Mouse (Mus musculus): ENCODE measurements around the gene Lman2. TPM values are rescaled to one million over a fixed set of nuclear protein-coding genes. Genes with fewer than 3 reads are reported as not detected.
A peak's percentile ranks its signal among the peaks of the same experiment; 100 is the strongest.

Gene Lman2
- total RNA-seq, 2 experiments from 2014 or later: 105 to 114 TPM

GRCm38 (mm10) chr13:55371740-55372139 lies 9.2 kb upstream of the Lman2 start:
- no peak for DNase-seq (ENCODE audit: low spot score in 2 of 2)

DNA sequence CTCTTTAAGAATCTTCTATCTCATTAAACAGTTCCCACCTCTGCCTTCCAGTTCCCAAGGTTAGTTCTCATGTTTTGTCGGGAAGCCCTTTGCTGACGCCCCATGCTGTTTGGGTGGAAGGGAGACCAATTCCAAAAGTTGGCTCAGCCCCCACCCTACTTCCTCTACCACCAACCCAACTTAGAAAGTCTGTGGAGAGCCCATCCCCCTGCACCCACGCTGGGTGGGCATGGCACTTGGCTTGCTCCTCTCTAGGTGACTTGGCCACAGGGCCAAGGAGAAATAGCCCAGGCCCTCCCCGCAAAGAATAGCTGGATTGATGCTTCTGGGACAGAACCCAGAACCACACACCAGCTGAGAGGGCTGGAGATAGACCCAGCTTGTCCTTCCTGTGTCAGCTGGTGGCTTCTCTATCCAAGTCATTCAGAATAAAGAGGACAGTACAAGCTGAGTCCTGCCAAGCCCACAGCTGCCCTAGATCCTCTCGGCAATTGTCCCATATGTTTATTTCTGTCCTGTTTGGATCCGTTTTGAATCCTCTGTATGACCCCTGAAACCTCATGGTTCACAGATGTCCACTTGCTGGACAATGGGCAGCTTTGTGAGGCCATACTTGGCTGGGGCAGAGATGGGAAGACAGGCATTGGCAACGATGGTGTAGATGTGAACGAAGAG lies 8.6 kb upstream of the Lman2 start:
- no peak for DNase-seq (ENCODE audit: low spot score in 2 of 2)

GRCm38 (mm10) chr13:55370234-55370633 lies 7.7 kb upstream of the Lman2 start:
- DNase-seq (ENCODE audit: low spot score in 2 of 2): no peak

GRCm38 (mm10) chr13:55369531-55370114 lies 7.0 kb upstream of the Lman2 start, which contains the start of gene Rgs14:
Rgs14 (plus strand) TSS chr13:55369732.
- DNase-seq (ENCODE audit: low spot score in 2 of 2): no peak

GRCm38 (mm10) chr13:55368401-55368800 lies 5.8 kb upstream of the Lman2 start:
- no peak for DNase-seq (ENCODE audit: low spot score in 2 of 2)

DNA sequence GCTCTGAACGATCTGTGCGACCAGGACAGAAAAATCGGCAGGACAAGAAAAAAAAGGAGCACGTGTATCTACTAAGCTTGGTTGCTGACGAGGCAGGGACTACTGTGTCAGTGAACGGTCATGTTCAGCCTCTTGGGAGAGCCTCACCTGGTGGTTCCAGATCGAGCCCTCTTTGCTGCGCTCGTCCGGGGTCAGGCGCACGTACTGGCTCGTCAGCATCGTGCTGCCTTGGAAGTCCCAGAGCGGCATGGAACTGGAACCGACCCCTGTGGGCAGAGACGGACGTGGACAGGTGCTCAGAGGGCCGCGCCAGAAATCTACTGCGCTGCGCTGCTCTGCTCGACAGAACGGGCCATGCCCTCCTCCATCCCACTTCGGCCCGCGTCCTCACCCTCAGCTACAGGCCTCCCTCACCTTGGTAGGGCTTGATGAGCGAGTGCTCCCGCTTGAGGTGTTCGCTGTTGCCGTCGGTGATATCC lies 570 bp downstream of the Lman2 start:
- DNase-seq (ENCODE audit: low spot score in 2 of 2): peak in 1 of 2 experiments; percentile 13

DNA sequence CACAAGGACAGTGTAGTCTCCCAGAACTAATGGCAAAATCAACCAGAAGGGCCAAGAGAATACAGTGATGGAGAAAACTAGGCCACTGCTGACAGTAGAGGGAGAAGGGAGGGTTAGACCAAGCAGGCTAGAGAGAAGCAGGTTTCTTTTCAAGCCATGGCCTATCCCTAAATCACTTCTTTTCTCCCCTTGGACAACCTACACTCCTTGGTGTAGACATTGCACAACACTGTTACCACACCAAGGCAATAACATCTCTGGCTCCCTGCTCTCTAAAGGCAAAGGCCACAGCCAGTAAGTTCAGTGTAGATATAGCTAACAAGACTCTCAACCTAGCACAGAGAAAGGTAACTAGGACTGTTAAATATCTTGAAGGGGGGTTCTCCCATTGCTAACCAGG lies 1.4 kb downstream of the Lman2 start:
- no peak for DNase-seq (ENCODE audit: low spot score in 2 of 2)

- no peak for DNase-seq (ENCODE audit: low spot score in 2 of 2)
Observed at GRCm38 (mm10) chr13:55346745-55347144, 15.8 kb downstream of the Lman2 start.

DNA sequence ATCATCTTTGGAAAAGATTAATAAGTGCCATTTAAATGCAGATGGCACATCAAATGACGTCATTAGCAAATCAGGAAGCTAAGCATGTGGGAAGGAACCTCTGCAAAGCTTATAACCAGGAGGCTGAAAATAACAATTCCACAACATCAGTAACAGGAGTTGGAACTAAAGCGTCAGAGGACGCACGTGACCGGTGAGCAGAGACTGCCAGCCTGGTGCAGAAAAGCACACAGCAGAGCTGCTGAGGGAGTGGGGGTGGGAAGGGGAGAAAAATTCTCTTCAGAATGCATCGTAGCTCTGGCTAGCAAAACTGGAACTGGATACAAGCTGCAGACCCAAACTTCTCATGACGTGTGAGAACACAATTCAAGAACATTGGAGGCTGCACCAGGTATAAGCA lies 18.3 kb downstream of the Lman2 start:
- no peak for DNase-seq (ENCODE audit: low spot score in 2 of 2)

DNA sequence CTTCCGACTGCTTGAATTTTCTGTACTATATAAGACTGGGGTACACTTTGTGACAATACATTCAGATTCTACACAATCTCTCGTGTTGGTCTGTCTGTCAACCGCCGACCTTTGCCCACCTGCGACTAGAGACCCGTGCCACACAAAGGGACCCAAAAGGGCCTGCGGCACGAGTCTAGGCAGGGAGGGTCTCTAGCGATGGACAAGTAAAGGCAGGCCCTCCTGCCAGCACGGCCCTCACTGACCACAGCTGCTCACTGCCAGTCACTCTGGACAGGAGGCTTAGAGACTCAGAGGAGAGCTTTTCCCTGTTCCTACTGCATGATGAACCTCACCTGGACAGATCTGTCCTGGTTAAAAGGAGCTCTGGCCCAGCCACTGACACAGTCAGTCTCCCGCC lies 20.1 kb downstream of the Lman2 start:
- DNase-seq (ENCODE audit: low spot score in 2 of 2): no peak

DNA sequence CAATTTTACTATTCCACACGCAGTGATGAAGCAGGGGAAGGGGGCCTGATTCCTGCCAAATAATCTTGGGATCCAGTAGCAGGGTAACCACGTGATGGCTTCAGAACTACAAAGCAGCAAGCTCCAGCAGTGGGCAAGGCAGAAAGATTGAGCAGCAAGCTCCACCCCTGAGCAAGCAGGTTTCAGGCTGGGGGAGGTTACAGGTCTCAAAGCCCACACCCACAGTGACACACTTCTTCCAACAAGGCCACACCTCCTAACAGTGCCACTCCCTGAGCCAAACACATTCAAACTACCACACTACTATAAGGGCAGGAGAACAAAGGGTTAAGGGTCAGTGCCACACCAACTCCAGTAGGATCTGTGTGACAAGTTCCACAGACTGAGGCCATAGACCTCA lies 23.3 kb downstream of the Lman2 start:
- no peak for DNase-seq (ENCODE audit: low spot score in 2 of 2)

DNA sequence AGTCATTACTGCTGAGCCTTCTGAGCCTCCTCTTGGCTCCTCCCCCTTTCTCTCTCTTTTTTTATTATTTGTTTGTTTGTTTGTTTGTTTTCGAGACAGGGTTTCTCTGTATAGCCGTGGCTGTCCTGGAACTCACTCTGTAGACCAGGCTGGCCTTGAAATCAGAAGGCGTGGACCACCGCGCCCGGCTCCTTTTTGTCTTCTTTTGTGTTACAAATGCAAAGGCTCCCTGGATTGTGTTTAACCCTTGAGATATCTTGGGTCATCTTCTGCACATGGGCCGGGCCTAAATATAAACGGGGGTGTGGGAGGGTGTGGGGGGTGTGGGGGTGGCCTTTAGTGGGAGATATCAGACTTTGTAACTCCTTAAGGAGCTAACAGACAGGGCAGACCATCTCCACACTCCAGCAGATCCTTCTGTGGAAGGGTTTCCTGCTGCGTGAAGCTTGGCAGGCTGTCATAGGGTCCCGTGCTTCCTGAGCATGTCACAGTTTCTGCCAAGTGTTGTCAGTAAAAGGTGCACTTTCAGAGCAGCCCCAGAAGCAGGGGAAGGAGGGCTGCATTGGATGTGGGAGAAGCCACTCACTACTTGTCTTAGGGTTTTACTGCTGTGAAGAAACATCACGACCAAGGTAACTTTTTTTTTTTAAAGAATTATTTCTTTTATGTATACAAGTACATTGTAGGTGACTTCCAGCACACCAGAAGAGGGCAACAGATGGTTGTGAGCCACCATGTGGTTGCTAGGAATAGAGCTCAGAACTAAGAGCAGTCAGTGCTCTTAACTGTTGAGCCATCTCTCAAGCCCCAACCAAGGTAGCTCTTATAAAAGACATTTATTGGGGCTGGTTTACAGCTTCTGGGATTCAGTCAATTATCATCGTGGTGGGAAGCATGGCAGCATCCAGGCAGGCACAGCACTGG lies 24.2 kb downstream of the Lman2 start:
- DNase-seq (ENCODE audit: low spot score in 2 of 2): no peak

DNA sequence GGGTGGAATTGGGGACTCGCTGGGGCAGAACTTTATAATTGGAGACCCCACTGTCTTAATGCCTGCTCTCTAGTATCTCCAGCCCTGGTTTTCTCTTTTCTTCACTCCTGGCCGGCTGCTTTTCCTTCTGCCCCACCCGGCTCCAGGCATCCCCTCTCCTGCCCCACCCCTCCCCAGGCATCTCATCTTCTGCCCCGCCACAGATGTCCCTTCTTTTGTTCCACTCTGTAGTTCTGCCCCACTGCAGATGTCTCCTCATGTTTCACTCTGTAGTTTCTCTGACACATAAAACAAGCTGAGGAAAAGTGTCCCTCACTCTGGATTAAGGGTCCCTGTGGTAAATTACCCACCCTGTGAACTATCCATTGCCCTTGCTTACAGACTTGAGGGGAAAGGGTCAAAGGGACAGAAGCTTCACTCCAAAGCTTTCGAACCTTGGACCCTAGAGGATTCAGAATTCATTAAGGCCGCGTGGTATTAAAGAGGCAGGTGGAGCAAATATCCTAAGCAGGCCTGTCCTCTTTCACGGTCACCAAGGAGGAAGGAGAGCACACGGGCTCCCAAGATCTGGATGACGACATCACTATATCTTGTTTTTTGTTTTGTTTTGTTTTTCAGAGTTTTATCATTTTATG lies 25.1 kb downstream of the Lman2 start:
- no peak for DNase-seq (ENCODE audit: low spot score in 2 of 2)

DNA sequence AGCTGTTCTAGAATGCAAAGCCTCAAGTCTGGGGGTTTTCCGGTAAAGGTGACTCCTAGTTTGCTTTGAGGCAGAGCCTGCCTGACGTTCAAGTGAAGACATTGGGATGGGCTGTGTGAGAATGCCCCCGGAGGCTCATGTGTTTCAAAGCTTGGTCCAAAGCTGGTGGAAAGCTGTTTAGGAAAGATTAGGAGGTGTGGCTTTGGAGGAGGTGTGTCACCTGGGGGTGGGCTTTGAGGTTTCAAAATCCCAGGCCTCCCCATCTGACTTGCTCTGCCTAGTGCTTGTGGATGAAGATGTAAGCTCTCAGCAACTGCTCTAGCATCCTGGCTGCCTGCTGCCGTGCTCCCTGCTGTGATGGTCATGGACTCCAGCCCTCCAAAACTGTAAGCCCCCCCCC lies 26.9 kb downstream of the Lman2 start:
- DNase-seq (ENCODE audit: low spot score in 2 of 2): no peak

GRCm38 (mm10) chr13:55332331-55332730 lies 30.3 kb downstream of the Lman2 start:
- DNase-seq (ENCODE audit: low spot score in 2 of 2): no peak

DNA sequence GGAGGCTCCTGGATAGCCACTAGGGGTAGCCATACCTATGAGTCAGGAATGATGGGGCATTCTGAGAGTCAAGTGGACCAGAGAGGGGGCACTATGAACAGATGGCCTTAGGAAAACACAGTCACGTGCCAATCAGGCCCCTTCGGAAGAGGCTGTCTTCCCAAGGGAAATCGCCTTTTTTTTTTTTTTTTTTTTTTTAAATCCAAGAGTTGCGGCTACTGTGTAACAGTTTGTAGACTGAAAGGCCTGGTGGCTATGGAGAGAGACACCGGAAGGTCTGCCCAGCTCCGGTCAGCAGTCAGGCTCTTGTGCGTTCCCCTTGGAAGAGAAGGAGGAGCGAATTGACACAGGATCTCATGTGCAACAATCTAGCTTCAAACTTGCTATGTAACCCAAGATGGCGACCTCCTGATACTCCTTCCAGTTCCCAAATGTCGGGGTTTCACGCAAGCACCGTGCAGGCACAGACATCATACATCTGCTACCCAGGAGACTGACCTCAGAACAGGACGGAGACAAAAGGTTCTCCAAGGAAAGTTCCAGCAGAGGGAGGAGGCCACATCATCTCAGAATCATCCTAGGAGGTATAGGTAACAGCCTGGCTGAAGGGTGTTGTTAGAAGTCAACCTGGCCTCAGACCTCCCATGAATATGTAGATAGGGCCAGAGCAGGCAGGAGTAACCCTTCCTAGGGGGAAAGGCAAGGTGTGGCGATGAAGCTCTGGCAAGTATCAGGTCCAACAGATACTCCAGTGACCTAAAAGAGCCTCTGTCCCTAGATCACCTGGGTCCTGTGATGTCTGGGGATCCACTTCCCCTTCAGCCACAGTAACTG lies 31.8 kb downstream of the Lman2 start:
- no peak for DNase-seq (ENCODE audit: low spot score in 2 of 2)

GRCm38 (mm10) chr13:55329683-55330566 lies 32.7 kb downstream of the Lman2 start, which contains the start of gene Mxd3:
Mxd3 (minus strand) TSS chr13:55329823.
- peak; percentile 56 to 83 for DNase-seq (ENCODE audit: low spot score in 2 of 2)

DNA sequence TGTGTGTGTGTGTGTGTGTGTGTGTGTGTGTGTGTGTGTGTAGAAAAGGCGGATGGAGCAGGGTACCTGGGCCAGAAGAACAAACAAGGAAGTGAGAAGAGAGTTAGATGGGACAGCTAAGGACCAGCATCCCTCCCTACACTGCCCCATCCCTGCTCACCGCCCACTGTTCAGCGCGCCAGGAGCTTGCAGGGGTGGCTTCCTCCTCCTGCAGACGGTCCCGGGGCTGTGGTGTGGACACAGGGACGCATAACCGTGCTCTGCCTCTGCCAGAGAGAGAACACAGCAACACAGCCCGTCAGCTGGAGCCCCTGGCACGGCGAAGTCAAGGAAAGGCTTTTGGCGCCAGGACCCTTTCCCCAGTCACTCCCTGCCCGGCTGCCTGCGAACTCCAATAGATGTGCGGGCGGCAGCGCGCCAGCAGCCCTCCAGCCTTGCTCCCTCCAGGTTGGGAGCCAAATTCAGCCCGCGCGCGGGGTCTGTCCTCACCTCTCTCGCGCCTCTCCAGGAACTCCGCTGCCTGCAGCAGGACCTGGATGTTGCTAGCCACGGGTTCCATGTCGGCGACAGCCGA lies 33.4 kb downstream of the Lman2 start:
- DNase-seq (ENCODE audit: low spot score in 2 of 2): no peak

- DNase-seq (ENCODE audit: low spot score in 2 of 2): no peak
Observed at GRCm38 (mm10) chr13:55328641-55329040, 33.9 kb downstream of the Lman2 start.

Measured in adrenal gland, postnatal 4 days (tissue).